Mouse (Mus musculus): ENCODE results near the gene Vhl. TPM values are rescaled to one million over a fixed set of nuclear protein-coding genes. Genes with fewer than 3 reads are reported as not detected.

The Vhl gene
- polyA plus RNA-seq, 1 experiment from 2014 or later, result 60.3 TPM

- no peak overlapping the region for H3K9ac ChIP-seq (ENCODE audit: low read length)
- no peak for DNase-seq (ENCODE audit: low spot score)
- H3K27me3 ChIP-seq (ENCODE audit: control insufficient read depth, insufficient read depth, low read length), result no peaks in the 10 kb centered on the region
- WGBS, result 61% methylated on average over 3 of the region's 3 CpGs
- no peaks in the 10 kb centered on the region for H3K9me3 ChIP-seq (ENCODE audit: control insufficient read depth, low read length)
- H3K4me2 ChIP-seq (ENCODE audit: low read depth, severe bottlenecking), result no peak overlapping the region
- H3K27ac ChIP-seq (replicated peaks; ENCODE audit: low read depth, low read length), result no peak overlapping the region
- no peak for ATAC-seq (ENCODE audit: insufficient number of reproducible peaks, low FRiP score, low TSS enrichment, low read depth)
- no peaks in the 10 kb centered on the region for H3K36me3 ChIP-seq (ENCODE audit: control insufficient read depth, insufficient read depth, low read length)
- H3K4me1 ChIP-seq (ENCODE audit: control insufficient read depth, insufficient read depth, low read length), result no peaks in the 10 kb centered on the region
- H3K4me3 ChIP-seq (ENCODE audit: low read depth, low read length), result no peak overlapping the region
Measured at GRCm38 (mm10) chr6:113651626-113652025, 27.9 kb downstream of the Vhl start.

GRCm38 (mm10) chr6:113653551-113653950, 29.8 kb downstream of the Vhl start:
- Histone ChIP-seq H3K27me3 (ENCODE audit: control insufficient read depth, insufficient read depth, low read length) (no peaks in the 10 kb centered on the region), H3K4me3 (ENCODE audit: low read depth, low read length) (no peak overlapping the region), H3K4me2 (ENCODE audit: low read depth, severe bottlenecking) (no peak overlapping the region), H3K9me3 (ENCODE audit: control insufficient read depth, low read length) (no peaks in the 10 kb centered on the region), H3K27ac (replicated peaks; ENCODE audit: low read depth, low read length) (no peak overlapping the region), H3K9ac (ENCODE audit: low read length) (no peak overlapping the region), H3K36me3 (ENCODE audit: control insufficient read depth, insufficient read depth, low read length) (no peaks in the 10 kb centered on the region), H3K4me1 (ENCODE audit: control insufficient read depth, insufficient read depth, low read length) (no peaks in the 10 kb centered on the region)
- DNase-seq (ENCODE audit: low spot score) (no peak), ATAC-seq (ENCODE audit: insufficient number of reproducible peaks, low FRiP score, low TSS enrichment, low read depth) (no peak)
- WGBS, result 94% methylated on average over 7 of the region's 7 CpGs

- H3K4me2 ChIP-seq (ENCODE audit: low read depth, severe bottlenecking), result no peak overlapping the region
- no peak for DNase-seq (ENCODE audit: low spot score)
- no peaks in the 10 kb centered on the region for H3K27me3 ChIP-seq (ENCODE audit: control insufficient read depth, insufficient read depth, low read length)
- H3K36me3 ChIP-seq (ENCODE audit: control insufficient read depth, insufficient read depth, low read length), result no peaks in the 10 kb centered on the region
- no peaks in the 10 kb centered on the region for H3K9me3 ChIP-seq (ENCODE audit: control insufficient read depth, low read length)
- H3K4me1 ChIP-seq (ENCODE audit: control insufficient read depth, insufficient read depth, low read length), result no peaks in the 10 kb centered on the region
- H3K9ac ChIP-seq (ENCODE audit: low read length), result no peak overlapping the region
- H3K4me3 ChIP-seq (ENCODE audit: low read depth, low read length), result no peak overlapping the region
- 86% methylated on average over 8 of the region's 8 CpGs for WGBS
- no peak overlapping the region for H3K27ac ChIP-seq (replicated peaks; ENCODE audit: low read depth, low read length)
- ATAC-seq (ENCODE audit: insufficient number of reproducible peaks, low FRiP score, low TSS enrichment, low read depth), result no peak
Measured at GRCm38 (mm10) chr6:113654102-113654501, 30.3 kb downstream of the Vhl start.

GRCm38 (mm10) chr6:113654753-113655397, 31.1 kb downstream of the Vhl start:
- Histone ChIP-seq H3K9me3 (ENCODE audit: control insufficient read depth, low read length) (no peaks in the 10 kb centered on the region), H3K27ac (replicated peaks; ENCODE audit: low read depth, low read length) (no peak overlapping the region), H3K4me2 (ENCODE audit: low read depth, severe bottlenecking) (no peak overlapping the region), H3K27me3 (ENCODE audit: control insufficient read depth, insufficient read depth, low read length) (no peaks in the 10 kb centered on the region), H3K4me1 (ENCODE audit: control insufficient read depth, insufficient read depth, low read length) (no peaks in the 10 kb centered on the region), H3K4me3 (ENCODE audit: low read depth, low read length) (no peak overlapping the region), H3K36me3 (ENCODE audit: control insufficient read depth, insufficient read depth, low read length) (no peaks in the 10 kb centered on the region), H3K9ac (ENCODE audit: low read length) (no peak overlapping the region)
- no peak for DNase-seq (ENCODE audit: low spot score)
- no peak for ATAC-seq (ENCODE audit: insufficient number of reproducible peaks, low FRiP score, low TSS enrichment, low read depth)
- 55% methylated on average over 16 of the region's 16 CpGs for WGBS

GRCm38 (mm10) chr6:113655475-113655874, 31.7 kb downstream of the Vhl start:
- Histone ChIP-seq H3K4me2 (ENCODE audit: low read depth, severe bottlenecking) (no peak overlapping the region), H3K4me3 (ENCODE audit: low read depth, low read length) (no peak overlapping the region), H3K27me3 (ENCODE audit: control insufficient read depth, insufficient read depth, low read length) (no peaks in the 10 kb centered on the region), H3K9ac (ENCODE audit: low read length) (no peak overlapping the region), H3K4me1 (ENCODE audit: control insufficient read depth, insufficient read depth, low read length) (no peaks in the 10 kb centered on the region), H3K9me3 (ENCODE audit: control insufficient read depth, low read length) (no peaks in the 10 kb centered on the region), H3K27ac (replicated peaks; ENCODE audit: low read depth, low read length) (no peak overlapping the region), H3K36me3 (ENCODE audit: control insufficient read depth, insufficient read depth, low read length) (no peaks in the 10 kb centered on the region)
- ATAC-seq (ENCODE audit: insufficient number of reproducible peaks, low FRiP score, low TSS enrichment, low read depth) (no peak), DNase-seq (ENCODE audit: low spot score) (no peak)
- WGBS, result 92% methylated on average over 3 of the region's 3 CpGs

- Histone ChIP-seq H3K36me3 (ENCODE audit: control insufficient read depth, insufficient read depth, low read length) (no peaks in the 10 kb centered on the region), H3K4me3 (ENCODE audit: low read depth, low read length) (no peak overlapping the region), H3K9ac (ENCODE audit: low read length) (no peak overlapping the region), H3K4me2 (ENCODE audit: low read depth, severe bottlenecking) (no peak overlapping the region), H3K9me3 (ENCODE audit: control insufficient read depth, low read length) (no peaks in the 10 kb centered on the region), H3K27ac (replicated peaks; ENCODE audit: low read depth, low read length) (no peak overlapping the region), H3K27me3 (ENCODE audit: control insufficient read depth, insufficient read depth, low read length) (no peaks in the 10 kb centered on the region), H3K4me1 (ENCODE audit: control insufficient read depth, insufficient read depth, low read length) (peaks cover 4% of the 10 kb centered on the region; the same call in 1 of the 2 replicates)
- ATAC-seq (ENCODE audit: insufficient number of reproducible peaks, low FRiP score, low TSS enrichment, low read depth) (no peak), DNase-seq (ENCODE audit: low spot score) (no peak)
- WGBS, result 93% methylated on average over 6 of the region's 6 CpGs
Measured at GRCm38 (mm10) chr6:113656847-113657246, 33.1 kb downstream of the Vhl start.

- Histone ChIP-seq H3K9ac (ENCODE audit: low read length) (no peak overlapping the region), H3K4me3 (ENCODE audit: low read depth, low read length) (no peak overlapping the region), H3K36me3 (ENCODE audit: control insufficient read depth, insufficient read depth, low read length) (no peaks in the 10 kb centered on the region), H3K4me1 (ENCODE audit: control insufficient read depth, insufficient read depth, low read length) (peaks cover 6% of the 10 kb centered on the region; the same call in 1 of the 2 replicates), H3K27ac (replicated peaks; ENCODE audit: low read depth, low read length) (no peak overlapping the region), H3K9me3 (ENCODE audit: control insufficient read depth, low read length) (no peaks in the 10 kb centered on the region), H3K4me2 (ENCODE audit: low read depth, severe bottlenecking) (no peak overlapping the region), H3K27me3 (ENCODE audit: control insufficient read depth, insufficient read depth, low read length) (no peaks in the 10 kb centered on the region)
- 87% methylated on average over 3 of the region's 3 CpGs for WGBS
- ATAC-seq (ENCODE audit: insufficient number of reproducible peaks, low FRiP score, low TSS enrichment, low read depth), result no peak
- DNase-seq (ENCODE audit: low spot score), result no peak
Measured at GRCm38 (mm10) chr6:113658226-113658625, 34.5 kb downstream of the Vhl start.

GRCm38 (mm10) chr6:113659648-113660491, 36.1 kb downstream of the Vhl start:
- Histone ChIP-seq H3K4me3 (ENCODE audit: low read depth, low read length) (no peak overlapping the region), H3K9me3 (ENCODE audit: control insufficient read depth, low read length) (no peaks in the 10 kb centered on the region), H3K36me3 (ENCODE audit: control insufficient read depth, insufficient read depth, low read length) (no peaks in the 10 kb centered on the region), H3K9ac (ENCODE audit: low read length) (no peak overlapping the region), H3K27me3 (ENCODE audit: control insufficient read depth, insufficient read depth, low read length) (no peaks in the 10 kb centered on the region), H3K4me2 (ENCODE audit: low read depth, severe bottlenecking) (no peak overlapping the region), H3K27ac (replicated peaks; ENCODE audit: low read depth, low read length) (no peak overlapping the region), H3K4me1 (ENCODE audit: control insufficient read depth, insufficient read depth, low read length) (peaks cover 6% of the 10 kb centered on the region; the same call in 1 of the 2 replicates)
- DNase-seq (ENCODE audit: low spot score) (no peak), ATAC-seq (ENCODE audit: insufficient number of reproducible peaks, low FRiP score, low TSS enrichment, low read depth) (no peak)
- WGBS, result 78% methylated on average over 8 of the region's 8 CpGs

All from limb, embryonic 11.5 days (tissue).